In genomic region chr11:117475669-117476068, GRCm38 (mm10) we compare ENCODE assay signal across 8 mouse cellular contexts. TPM values are rescaled to one million over a fixed set of nuclear protein-coding genes. Genes with fewer than 3 reads are reported as not detected.
A peak's percentile ranks its signal among the peaks of the same experiment; 100 is the strongest.
DNase-seq lines count a peak whose midpoint lies in the region; ATAC-seq and TF ChIP-seq lines count a peak whose summit lies in the region.

No protein-coding gene starts in this region.

- ATAC-seq in liver, embryonic 11.5 days (replicated peaks; ENCODE audit: low FRiP score) = no peak

- no peak overlapping the region for H3K9ac ChIP-seq in liver, embryonic 11.5 days (ENCODE audit: low read depth, low read length)

- intact Hi-C loops in heart, postnatal 14 days (cut with DNase I) = no loop called here

- H3K27me3 ChIP-seq in liver, embryonic 11.5 days (replicated peaks; ENCODE audit: control insufficient read depth, insufficient read depth, low read length) = peaks cover 15% of the 10 kb centered on the region

- no peak for TF ChIP-seq POLR2A in lung, adult 2 months (IDR thresholded peaks at IDR 0.05; ENCODE audit: borderline replicate concordance, extremely low read depth, low read depth, low read length)

- H3K9me3 ChIP-seq in liver, embryonic 11.5 days (ENCODE audit: control insufficient read depth, low read length) = no peaks in the 10 kb centered on the region

- H3K4me3 ChIP-seq in lung, adult 2 months (replicated peaks; ENCODE audit: extremely low read depth, low read depth, low read length) = no peak overlapping the region
- no peak overlapping the region for H3K4me3 ChIP-seq in liver, embryonic 11.5 days (ENCODE audit: low read depth, low read length)

- peak overlapping the region; percentile 33; the same call in 1 of the 2 replicates for H3K4me2 ChIP-seq in liver, embryonic 11.5 days

- peak; percentile 44 to 58 for DNase-seq in lung, adult 18-20 months
- no peak for DNase-seq in lung, adult 2 months
- DNase-seq in adrenal gland, postnatal 36 days = peak; percentile 56 to 71
- peak; percentile 16 to 37 for DNase-seq in heart, postnatal 14 days
- DNase-seq in liver, embryonic 11.5 days (ENCODE audit: low spot score) = no peak
- no peak for DNase-seq in testis, postnatal 10 days (ENCODE audit: low spot score)
- no peak for DNase-seq in layer of hippocampus, adult 9-11 months
- no peak for DNase-seq in spleen, postnatal 36 days (ENCODE audit: low spot score in 2 of 2)

- WGBS in lung, adult 2 months = 19% methylated on average over 10 of the region's 10 CpGs
- 18% methylated on average over 10 of the region's 10 CpGs for WGBS in liver, embryonic 11.5 days

- TF ChIP-seq CTCF in lung, adult 2 months (IDR thresholded peaks at IDR 0.05; ENCODE audit: insufficient read depth, low read length) = no peak

- H3K36me3 ChIP-seq in liver, embryonic 11.5 days (ENCODE audit: control insufficient read depth, insufficient read depth, low read length) = no peaks in the 10 kb centered on the region

- H3K27ac ChIP-seq in liver, embryonic 11.5 days (ENCODE audit: low read depth, low read length) = no peak overlapping the region

- H3K4me1 ChIP-seq in lung, adult 2 months (ENCODE audit: control insufficient read depth, insufficient read depth, low read length) = no peaks in the 10 kb centered on the region
- H3K4me1 ChIP-seq in liver, embryonic 11.5 days (replicated peaks; ENCODE audit: control insufficient read depth, insufficient read depth, low read length) = no peaks in the 10 kb centered on the region

RNA-seq across cellular contexts. Expression of gene Gm11733, which starts 8.5 kb away (rescaled TPM):
- not detected in 2 replicates for polyA plus RNA-seq in lung, adult 2 months (2012; rRNA removed)
- not detected for total RNA-seq in adrenal gland, postnatal 36 days (2021)
- total RNA-seq in heart, postnatal 14 days (2021) = not detected
- polyA plus RNA-seq in liver, embryonic 11.5 days (2014; fragmentation: Nextera tagmentation; extraction: Ambion mirVana) = not detected in 2 replicates

Comparison
In these comparisons a context has a peak if more than half of its experiments do, and no peak if none do; other contexts are left out.
1. DNase-seq: peak in lung, adult 18-20 months (2 of 2), adrenal gland, postnatal 36 days (2 of 2) and heart, postnatal 14 days (2 of 2); none in lung, adult 2 months (single experiment), liver, embryonic 11.5 days (single experiment), testis, postnatal 10 days (single experiment), layer of hippocampus, adult 9-11 months (single experiment) and spleen, postnatal 36 days (0 of 2).